Mouse (Mus musculus): Measurements from ENCODE around the gene Gm21985. TPM values are rescaled to one million over a fixed set of nuclear protein-coding genes. Genes with fewer than 3 reads are reported as not detected.

Gene Gm21985
- not detected in 2 replicates for total RNA-seq (2012; rRNA removed)
- 0.51 TPM in 1 of 2 replicates, not detected in the other for total RNA-seq (2014; rRNA removed)
- polyA plus RNA-seq (2012; ENCODE audit: insufficient read length, low read depth), result not detected in 2 replicates

- in situ Hi-C loops (cut with MboI; ENCODE audit: low pct_ligation_motif_present, low pct_unique_long_range_greater_than_20kb, low sequenced_read_pairs), result loop anchor here (10.0 kb wide), 2 partner anchors 99 to 209 kb away; partner anchors contain the start of gene Emc4
Observed at GRCm38 (mm10) chr2:112266242-112266592, at the start of gene Gm21985. TSS of gene Gm21985 (plus strand) at chr2:112266314.

DNA sequence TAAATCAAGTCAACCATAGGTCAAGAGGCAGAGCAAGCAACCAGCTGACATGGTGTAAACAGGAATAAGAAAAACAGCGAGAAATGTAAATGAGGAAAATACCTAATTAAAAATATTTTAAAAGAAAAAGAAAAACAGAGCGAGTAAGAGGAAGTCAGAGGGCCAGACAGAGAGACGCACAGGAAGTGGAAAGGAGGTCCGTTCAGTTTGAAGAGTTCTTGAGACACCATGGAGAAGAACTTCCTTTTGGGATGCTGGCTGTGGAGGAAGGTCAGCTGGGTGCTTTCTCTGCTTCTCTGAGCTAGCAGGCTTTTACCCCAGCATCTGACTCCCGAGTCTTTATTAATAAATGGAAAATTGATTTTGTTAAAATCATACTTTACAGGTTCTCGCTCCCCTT is 48.5 kb upstream of the Gm21985 start:
- no peak for DNase-seq (ENCODE audit: extremely low read depth)
- no peaks in the 10 kb centered on the region for H3K27me3 ChIP-seq (replicated peaks)
- no peaks in the 10 kb centered on the region for H3K79me2 ChIP-seq (replicated peaks; ENCODE audit: control insufficient read depth, extremely low read depth, insufficient read depth, poor library complexity, severe bottlenecking)
- dilution Hi-C loops (cut with MboI; ENCODE audit: extremely low pct_ligation_motif_present, extremely low pct_unique_long_range_greater_than_20kb, low sequenced_read_pairs), result no loop called here
- no peaks in the 10 kb centered on the region for H3K36me3 ChIP-seq (replicated peaks in 1 of 2; ENCODE audit: control insufficient read depth in 1 of 2, insufficient read depth in 1 of 2, low read length in 1 of 2)
- H3K4me3 ChIP-seq (replicated peaks in 1 of 3; ENCODE audit: low read depth in 2 of 3, low read length in 2 of 3, poor library complexity in 1 of 3), result no peak overlapping the region
- H3K4me2 ChIP-seq (ENCODE audit: insufficient read depth, low read depth, poor library complexity, severe bottlenecking), result peak overlapping the region; percentile 44; the same call in 1 of the 2 replicates
- no peak overlapping the region for H3K27ac ChIP-seq (ENCODE audit: insufficient read depth, low read depth)
- peaks cover 2 to 5% of the 10 kb centered on the region in 2 experiments; a peak in 1 of 4 replicates for H3K4me1 ChIP-seq (ENCODE audit: control insufficient read depth in 1 of 2, insufficient read depth in 2 of 2)
- no peaks in the 10 kb centered on the region for H3K9me3 ChIP-seq (replicated peaks; ENCODE audit: low read length)
- no peak overlapping the region for H3K9ac ChIP-seq (ENCODE audit: insufficient read depth, low read depth)
- in situ Hi-C loops (cut with MboI; ENCODE audit: low pct_ligation_motif_present, low pct_unique_long_range_greater_than_20kb, low sequenced_read_pairs), result no loop called here
- TF ChIP-seq CHD1 (IDR thresholded peaks at IDR 0.05; ENCODE audit: low read depth, low read length) (no peak), USF2 (conservative IDR thresholded peaks at IDR 0.05; ENCODE audit: low read depth, low read length) (no peak), CHD2 (IDR thresholded peaks at IDR 0.05; ENCODE audit: low read length) (no peak), SIN3A (IDR thresholded peaks at IDR 0.05; ENCODE audit: low read length) (no peak), MXI1 (IDR thresholded peaks at IDR 0.05; ENCODE audit: low read depth, low read length) (no peak), ZC3H11A (IDR thresholded peaks at IDR 0.05; ENCODE audit: low read depth, low read length) (no peak), RCOR1 (conservative IDR thresholded peaks at IDR 0.05; ENCODE audit: low read depth, low read length) (no peak), UBTF (IDR thresholded peaks at IDR 0.05; ENCODE audit: low read depth, low read length) (no peak), MAFK (IDR thresholded peaks at IDR 0.05; ENCODE audit: insufficient replicate concordance, low read length) (no peak), ELF1 (IDR thresholded peaks at IDR 0.05; ENCODE audit: low read depth, low read length) (no peak), E2F4 (IDR thresholded peaks at IDR 0.05; ENCODE audit: insufficient replicate concordance, low read depth, low read length) (no peak)

More at GRCm38 (mm10) chr2:112266242-112266592, at the start of gene Gm21985:
- Histone ChIP-seq H3K4me2 (ENCODE audit: insufficient read depth, low read depth, poor library complexity, severe bottlenecking) (peak within 1 kb of the TSS; percentile 82), H3K27ac (ENCODE audit: insufficient read depth, low read depth) (peak within 1 kb of the TSS; percentile 85), H3K79me2 (replicated peaks; ENCODE audit: control insufficient read depth, extremely low read depth, insufficient read depth, poor library complexity, severe bottlenecking) (peaks cover 48% of the 10 kb centered on the region), H3K27me3 (replicated peaks) (no peaks in the 10 kb centered on the region), H3K4me1 (ENCODE audit: control insufficient read depth in 1 of 2, insufficient read depth in 2 of 2) (peaks cover 2 to 42% of the 10 kb centered on the region in 2 experiments; a peak in 2 of 4 replicates), H3K9me3 (replicated peaks; ENCODE audit: low read length) (no peaks in the 10 kb centered on the region), H3K36me3 (replicated peaks in 1 of 2; ENCODE audit: control insufficient read depth in 1 of 2, insufficient read depth in 1 of 2, low read length in 1 of 2) (peaks cover 0 to 18% of the 10 kb centered on the region in 2 experiments), H3K9ac (ENCODE audit: insufficient read depth, low read depth) (peak within 1 kb of the TSS; percentile 93), H3K4me3 (replicated peaks in 1 of 3; ENCODE audit: low read depth in 2 of 3, low read length in 2 of 3, poor library complexity in 1 of 3) (peak within 1 kb of the TSS; percentile 81 to 88 (median 83))
- TF ChIP-seq BHLHE40 (IDR thresholded peaks at IDR 0.05; ENCODE audit: low read depth, low read length), result no peak
- peak; percentile 28; the same call in 1 of the 2 replicates for TF ChIP-seq MXI1 (IDR thresholded peaks at IDR 0.05; ENCODE audit: low read depth, low read length)
- peak; percentile 14; the same call in 1 of the 2 replicates for TF ChIP-seq SIN3A (IDR thresholded peaks at IDR 0.05; ENCODE audit: low read length)
- TF ChIP-seq UBTF (IDR thresholded peaks at IDR 0.05; ENCODE audit: low read depth, low read length), result 0 out of 2 replicates have a peak, but pooled peaks have one; percentile 31
- TF ChIP-seq TBP (conservative IDR thresholded peaks at IDR 0.05; ENCODE audit: low read depth, low read length), result 0 out of 2 replicates have a peak, but pooled peaks have one; percentile 44
- no peak for TF ChIP-seq RAD21 (IDR thresholded peaks at IDR 0.05; ENCODE audit: low read depth, low read length)
- no peak for TF ChIP-seq E2F4 (IDR thresholded peaks at IDR 0.05; ENCODE audit: insufficient replicate concordance, low read depth, low read length)
- dilution Hi-C loops (cut with MboI; ENCODE audit: extremely low pct_ligation_motif_present, extremely low pct_unique_long_range_greater_than_20kb, low sequenced_read_pairs), result no loop called here
- DNase-seq (ENCODE audit: extremely low read depth), result peak; percentile 71
